Comparison of ENCODE assay signal across 9 mouse cellular contexts in the genomic region with DNA sequence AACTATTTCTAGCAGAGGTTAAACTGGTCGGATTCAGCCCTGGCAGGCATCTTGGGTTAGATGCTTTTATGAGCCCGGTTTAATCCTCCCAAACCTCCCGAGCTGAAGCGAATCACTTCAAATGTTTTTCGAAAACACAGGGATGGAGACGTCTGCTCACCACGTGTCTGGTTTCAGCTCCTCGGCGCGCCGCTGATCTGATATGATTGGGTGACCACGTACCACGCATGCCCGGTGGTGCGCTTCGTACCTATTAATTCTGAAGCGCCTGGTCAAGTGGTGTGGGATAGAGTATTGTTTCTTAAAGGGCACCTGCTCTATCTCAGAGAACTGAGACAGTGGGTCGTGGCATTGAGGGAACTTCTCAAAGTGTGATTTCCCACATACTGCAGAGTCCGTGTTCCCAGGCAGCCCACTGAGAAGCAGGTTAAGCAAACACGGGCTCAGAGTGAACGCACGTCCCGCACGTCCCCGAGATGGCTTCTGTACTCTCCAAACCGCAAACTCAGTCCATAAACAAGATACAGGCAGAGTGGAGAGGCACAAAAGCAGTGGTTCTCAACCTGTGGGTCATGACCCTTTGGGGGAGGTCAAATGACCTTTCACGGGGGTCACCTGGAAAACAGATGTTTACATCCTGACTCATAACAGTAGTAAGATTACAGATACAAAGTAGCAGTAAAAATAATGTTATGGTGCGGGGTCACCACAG. TPM values are rescaled to one million over a fixed set of nuclear protein-coding genes. Genes with fewer than 3 reads are reported as not detected.
DNase-seq lines count a peak whose midpoint lies in the region; ATAC-seq and TF ChIP-seq lines count a peak whose summit lies in the region.
"Had no signal": no experiment of that assay in that cellular context is flagged by ENCODE, and none has a peak within 500 bp of the region (broad histone marks: within the 10 kb centered on the region; RNA-seq: fewer than 3 reads in every experiment).

No protein-coding gene starts in this region.

- peak; percentile 35; the same call in 1 of the 2 replicates for ATAC-seq in liver, postnatal 0 days
- ATAC-seq: forebrain, embryonic 16.5 days had no signal

- H3K4me2 ChIP-seq in liver, postnatal 0 days (ENCODE audit: low read depth, low read length), result peak overlapping the region; percentile 22

- no peaks in the 10 kb centered on the region for H3K36me3 ChIP-seq in embryonic facial prominence, embryonic 10.5 days (replicated peaks)
- H3K36me3 ChIP-seq in liver, postnatal 0 days (replicated peaks; ENCODE audit: insufficient read depth, low read length), result peaks cover 2% of the 10 kb centered on the region; the same call in 1 of the 2 replicates

- TF ChIP-seq CTCF in liver, postnatal 0 days (IDR thresholded peaks at IDR 0.05; ENCODE audit: low read depth), result no peak

- 39% methylated on average over 28 of the region's 28 CpGs for WGBS in embryonic facial prominence, embryonic 10.5 days
- 55% methylated on average over 28 of the region's 28 CpGs for WGBS in liver, postnatal 0 days (ENCODE audit: insufficient replicate concordance)

- peak overlapping the region; percentile 28; the same call in 1 of the 2 replicates for H3K4me3 ChIP-seq in embryonic facial prominence, embryonic 10.5 days
- H3K4me3 ChIP-seq in liver, postnatal 0 days (ENCODE audit: low read depth, low read length), result no peak overlapping the region
- H3K4me3 ChIP-seq: megakaryocyte, embryonic 14.5 days had no signal

- no peaks in the 10 kb centered on the region for H3K27me3 ChIP-seq in embryonic facial prominence, embryonic 10.5 days (replicated peaks; ENCODE audit: low read depth, poor library complexity, severe bottlenecking)
- no peaks in the 10 kb centered on the region for H3K27me3 ChIP-seq in liver, postnatal 0 days (ENCODE audit: insufficient read depth, low read length)

- no peak overlapping the region; the same call in 1 of the 2 replicates for H3K9ac ChIP-seq in liver, postnatal 0 days (replicated peaks)

- peak overlapping the region; percentile 80 for H3K27ac ChIP-seq in embryonic facial prominence, embryonic 10.5 days (replicated peaks)
- H3K27ac ChIP-seq in liver, postnatal 0 days (ENCODE audit: low read depth), result peak overlapping the region; percentile 71

- TF ChIP-seq EP300 in liver, postnatal 0 days (IDR thresholded peaks at IDR 0.05; ENCODE audit: low read depth), result no peak

- H3K4me1 ChIP-seq in embryonic facial prominence, embryonic 10.5 days, result peaks cover 78% of the 10 kb centered on the region
- H3K4me1 ChIP-seq in liver, postnatal 0 days (ENCODE audit: insufficient read depth), result peaks cover 54% of the 10 kb centered on the region

- DNase-seq in lung, adult 18-20 months, result peak; percentile 53 to 67
- no peak for DNase-seq in lung, postnatal 4 days
- peak; percentile 64 for DNase-seq in embryonic facial prominence, embryonic 10.5 days (ENCODE audit: low spot score)
- peak; percentile 60 for DNase-seq in kidney, adult 18-20 months
- DNase-seq in liver, postnatal 0 days, result no peak
- DNase-seq in layer of hippocampus, postnatal 36 days, result no peak
- no peak for DNase-seq in cerebellum, postnatal 14 days

- no peaks in the 10 kb centered on the region for H3K9me3 ChIP-seq in embryonic facial prominence, embryonic 10.5 days
- H3K9me3 ChIP-seq in liver, postnatal 0 days (ENCODE audit: low read length), result no peaks in the 10 kb centered on the region
- H3K9me3 ChIP-seq: megakaryocyte, embryonic 14.5 days had no signal

RNA-seq across cellular contexts. Expression of gene Rassf3, which starts 40.4 kb away (rescaled TPM):
- polyA plus RNA-seq in embryonic facial prominence, embryonic 10.5 days (2016; fragmentation: Nextera tagmentation; extraction: Ambion mirVana), result 15.8 and 19.4 TPM in 2 replicates
- 16.4 and 16.6 TPM in 2 replicates for polyA plus RNA-seq in liver, postnatal 0 days (2015; fragmentation: Nextera tagmentation; extraction: Ambion mirVana)
- 1 to 10 TPM; 8.2 to 8.9 TPM for total RNA-seq in layer of hippocampus, postnatal 36 days (2021)

Comparison
In these comparisons a context has a peak if more than half of its experiments do, and no peak if none do; other contexts are left out.
1. DNase-seq: peak in lung, adult 18-20 months (2 of 2), embryonic facial prominence, embryonic 10.5 days (single experiment) and kidney, adult 18-20 months (single experiment); none in lung, postnatal 4 days (0 of 2), liver, postnatal 0 days (single experiment), layer of hippocampus, postnatal 36 days (0 of 2) and cerebellum, postnatal 14 days (0 of 2).